Mouse (Mus musculus) spleen, postnatal 14 days (tissue): ENCODE results near the gene Defa30.
"Not testable (repeated sequence)": the region's sequence is repeated elsewhere in the genome, so short reads cannot be mapped to it uniquely, and the experiment has no call there.

Experiments used
- DNase-seq, 2 experiments: peaks; one replicate each; pipeline ENCODE4 v3.0.0; 2021 to 2022; ENCODE audit warnings: low spot score in 2 of 2

Gene Defa30

DNA sequence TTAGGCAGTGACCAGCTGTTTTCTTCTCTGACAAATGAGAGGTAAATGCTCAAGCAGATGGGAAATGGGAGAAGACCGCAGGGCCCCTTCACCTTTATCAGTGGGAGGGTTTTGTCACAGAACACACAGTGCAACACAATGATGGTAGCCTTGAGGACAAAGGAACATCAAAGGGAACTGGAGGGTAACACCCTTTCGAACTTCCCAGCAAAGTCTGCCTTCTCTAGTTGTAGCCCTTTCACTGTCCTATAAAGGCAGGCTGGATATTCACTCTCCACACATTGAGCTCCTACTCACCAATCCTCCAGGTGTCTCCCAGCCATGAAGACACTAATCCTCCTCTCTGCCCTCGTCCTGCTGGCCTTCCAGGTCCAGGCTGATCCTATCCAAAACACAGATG is at the start of gene Defa30:
Defa30 (plus strand) TSS at position 301 of the 400 bp plus-strand sequence.
- not testable (repeated sequence) for DNase-seq

DNA sequence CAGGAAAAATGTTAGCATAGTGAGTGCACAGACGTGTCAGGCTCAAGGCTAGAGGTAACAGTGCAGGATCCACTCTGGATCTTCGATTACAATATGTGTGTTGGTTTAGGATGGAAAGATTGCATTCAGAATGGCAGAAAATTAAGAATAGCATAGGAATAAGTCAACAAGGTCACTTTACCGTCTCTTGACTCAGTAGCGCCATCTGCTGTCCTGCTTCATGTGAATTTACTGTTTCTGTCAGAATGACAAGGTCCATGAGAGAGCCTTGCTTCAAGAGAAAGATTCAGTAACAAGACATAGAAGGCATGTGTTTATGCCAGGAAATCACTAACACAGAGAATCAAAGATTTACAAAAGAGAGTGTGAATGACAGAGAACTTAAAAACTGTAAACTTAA is 41.3 kb upstream of the Defa30 start:
- no peak for DNase-seq

DNA sequence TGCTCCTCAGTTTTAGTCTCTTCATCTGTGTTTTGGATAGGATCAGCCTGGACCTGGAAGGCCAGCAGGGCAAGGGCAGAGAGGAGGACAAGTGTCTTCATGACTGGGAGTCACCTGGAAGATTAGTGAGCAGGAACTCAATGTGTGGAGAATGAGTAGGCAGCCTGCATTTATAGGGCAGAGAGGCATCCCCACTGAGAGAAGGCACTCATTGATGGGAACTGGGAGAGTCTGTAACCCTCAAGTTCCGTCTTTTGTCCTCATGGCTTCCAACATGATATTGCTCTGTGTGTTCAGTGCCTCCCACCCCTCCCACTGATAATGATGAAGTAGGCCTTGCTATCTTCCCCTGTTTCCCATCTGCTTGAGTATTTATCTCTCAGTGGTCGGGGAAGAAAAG is 38.5 kb upstream of the Defa30 start, which contains the start of gene Gm14851:
Gm14851 (minus strand) TSS at position 101 of the 400 bp plus-strand sequence.
- not testable (repeated sequence) for DNase-seq

DNA sequence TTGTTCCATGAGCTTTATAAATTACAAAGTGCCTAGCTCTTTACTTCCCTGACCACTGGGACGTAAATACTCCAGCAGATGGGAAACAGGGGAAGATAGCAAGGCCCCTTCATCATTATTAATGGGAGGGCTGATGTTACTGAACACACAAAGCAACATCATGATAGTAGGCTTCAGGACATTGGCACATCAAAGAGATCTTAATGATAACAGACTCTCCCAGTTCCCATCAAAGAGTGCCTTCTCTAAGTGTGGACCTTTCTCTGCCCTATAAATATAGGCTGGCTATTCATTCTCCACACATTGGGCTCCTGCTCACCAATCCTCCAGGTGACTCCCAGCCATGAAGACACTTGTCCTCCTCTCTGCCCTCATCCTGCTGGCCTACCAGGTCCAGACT is 27.5 kb downstream of the Defa30 start, which contains the start of gene Defa22:
Defa22 (plus strand) TSS at position 301 of the 400 bp plus-strand sequence.
- DNase-seq = not testable (repeated sequence)
